Mouse (Mus musculus): ENCODE measurements around the gene Olfr740.

The Olfr740 gene

DNA sequence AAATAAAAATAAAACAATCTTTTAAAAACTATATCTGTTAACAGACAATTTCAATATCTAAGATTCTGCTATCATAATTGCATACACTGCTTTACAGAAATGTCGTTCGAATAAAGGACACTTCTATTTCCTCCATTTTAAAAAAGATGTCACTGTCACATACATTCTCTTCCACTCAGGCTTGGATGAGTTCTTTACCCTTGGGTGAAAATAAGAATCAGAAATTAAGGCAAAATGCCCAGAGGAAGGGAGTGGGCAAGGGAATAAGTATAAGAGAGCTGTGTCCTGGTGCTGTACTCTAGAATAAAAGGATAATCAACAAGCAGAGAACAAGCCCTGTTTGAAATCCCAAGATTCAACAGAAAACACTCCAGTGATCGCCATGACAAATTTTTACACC lies at the start of gene Olfr740:
Gene Olfr740 (plus strand): TSS at position 301 of the 400 bp plus-strand sequence.
- DNase-seq (ENCODE audit: low read depth, low spot score) = no peak

DNA sequence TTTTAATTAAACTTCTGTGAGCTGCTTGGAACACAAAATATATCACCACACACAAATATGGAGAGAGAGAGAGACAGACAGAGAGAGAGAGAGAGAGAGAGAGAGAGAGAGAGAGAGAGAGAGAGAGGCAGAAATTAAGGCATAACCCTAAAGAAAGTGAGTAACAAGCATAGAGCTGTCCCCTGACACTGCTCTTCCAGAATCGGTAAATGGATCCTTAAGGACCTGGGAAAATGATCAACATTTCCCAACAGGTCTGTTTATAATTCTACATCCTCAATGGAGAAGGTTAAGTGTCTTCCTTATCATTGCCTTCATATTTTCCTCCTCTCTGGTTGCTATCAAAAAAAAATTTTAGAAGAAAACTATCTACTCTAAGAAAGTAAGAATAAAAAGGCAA lies 38.1 kb upstream of the Olfr740 start, which contains the start of gene Olfr738:
Gene Olfr738 (plus strand): TSS at position 301 of the 400 bp plus-strand sequence.
- DNase-seq (ENCODE audit: low read depth, low spot score) = no peak

DNA sequence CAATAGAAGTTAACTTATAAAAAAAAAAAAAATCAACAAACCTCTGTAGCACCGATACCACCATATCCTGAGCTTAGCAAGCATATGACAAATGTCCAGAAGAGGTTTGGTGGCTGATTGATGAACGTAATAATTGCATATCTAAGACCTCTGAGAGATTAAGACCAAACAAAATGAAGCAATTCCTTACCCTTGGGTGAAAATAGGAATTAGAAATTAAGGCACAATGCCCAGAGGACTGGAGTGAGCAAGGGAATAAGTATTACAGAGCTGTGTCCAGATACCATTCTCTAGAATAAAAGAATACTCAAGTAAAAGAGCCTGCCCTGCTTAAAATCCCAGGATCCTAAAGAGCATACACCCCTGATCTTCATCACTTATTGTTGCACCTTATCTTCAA lies 27.0 kb upstream of the Olfr740 start, which contains the start of gene Olfr739:
Gene Olfr739 (plus strand): TSS at position 301 of the 400 bp plus-strand sequence.
- no peak for DNase-seq (ENCODE audit: low read depth, low spot score)

DNA sequence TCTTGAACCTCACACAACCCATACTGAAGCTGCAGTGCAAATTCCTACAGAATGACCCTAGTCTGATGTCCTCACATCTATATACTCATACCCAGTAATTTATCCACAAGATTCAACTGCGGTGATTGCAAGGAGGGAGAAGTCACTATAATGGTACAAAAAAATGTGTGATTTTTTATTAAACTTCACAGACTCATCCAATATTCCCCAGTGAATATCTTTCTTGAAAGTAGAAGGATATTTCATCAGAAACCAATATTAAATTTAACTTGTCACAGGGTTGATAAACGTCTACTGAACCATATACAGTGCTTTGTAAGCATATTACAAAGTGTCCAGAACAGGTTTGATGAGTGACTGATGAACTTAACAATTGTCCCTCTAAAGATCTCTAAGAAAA lies 27.1 kb downstream of the Olfr740 start, which contains the start of gene Olfr741:
Gene Olfr741 (plus strand): TSS at position 301 of the 400 bp plus-strand sequence.
- DNase-seq (ENCODE audit: low read depth, low spot score) = no peak

- no peak for DNase-seq (ENCODE audit: low read depth, low spot score)
Measured at GRCm38 (mm10) chr14:50478406-50478805, 33.1 kb downstream of the Olfr740 start.

DNA sequence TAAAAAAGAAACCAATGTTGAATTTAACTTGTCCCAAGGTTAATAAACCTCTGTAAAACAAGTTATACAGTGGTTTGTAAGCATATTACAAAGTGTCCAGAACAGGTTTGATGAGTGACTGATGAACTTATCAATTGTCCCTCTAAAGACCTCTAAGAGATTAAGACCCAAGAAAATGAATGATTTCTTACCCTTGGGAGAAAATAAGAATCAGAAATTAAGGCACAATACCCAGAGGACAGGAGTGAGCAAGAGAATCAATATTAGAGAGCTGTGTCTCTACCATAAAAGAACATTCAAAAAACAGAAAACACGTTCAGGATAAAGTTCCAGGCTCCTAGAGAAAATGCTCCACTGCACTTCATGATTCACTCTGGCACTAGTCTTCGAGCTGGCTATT lies 58.0 kb downstream of the Olfr740 start, which contains the start of gene Olfr742:
Gene Olfr742 (plus strand): TSS at position 301 of the 400 bp plus-strand sequence.
- no peak for DNase-seq (ENCODE audit: low read depth, low spot score)
